Mouse (Mus musculus): ENCODE results near the gene Gm3285. TPM values are rescaled to one million over a fixed set of nuclear protein-coding genes. Genes with fewer than 3 reads are reported as not detected.

Gene Gm3285
- polyA plus RNA-seq, 1 experiment from 2014 or later = not detected

GRCm38 (mm10) chr10:77900903-77901818, 39.4 kb downstream of the Gm3285 start:
- 82% methylated on average over 27 of the region's 27 CpGs for WGBS
- peak overlapping the region; percentile 80 for H3K4me2 ChIP-seq
- H3K27ac ChIP-seq = no peak overlapping the region
- H3K9ac ChIP-seq = peak overlapping the region; percentile 61
- ATAC-seq (replicated peaks; ENCODE audit: low FRiP score) = no peak
- H3K27me3 ChIP-seq = 0 out of 2 replicates have a peak, but pooled peaks cover 6% of the 10 kb centered on the region
- peaks cover 13% of the 10 kb centered on the region for H3K4me1 ChIP-seq
- no peaks in the 10 kb centered on the region for H3K36me3 ChIP-seq
- H3K4me3 ChIP-seq (replicated peaks) = peak overlapping the region; percentile 68
- no peaks in the 10 kb centered on the region for H3K9me3 ChIP-seq (replicated peaks)

GRCm38 (mm10) chr10:77901871-77902210, 40.1 kb downstream of the Gm3285 start:
- H3K4me3 ChIP-seq (replicated peaks) = peak overlapping the region; percentile 68
- 0 out of 2 replicates have a peak, but pooled peaks cover 6% of the 10 kb centered on the region for H3K27me3 ChIP-seq
- 1% methylated on average over 14 of the region's 14 CpGs for WGBS
- no peaks in the 10 kb centered on the region for H3K9me3 ChIP-seq (replicated peaks)
- H3K4me1 ChIP-seq = peaks cover 13% of the 10 kb centered on the region
- peak overlapping the region; percentile 61 for H3K9ac ChIP-seq
- no peaks in the 10 kb centered on the region for H3K36me3 ChIP-seq
- peak overlapping the region; percentile 80 for H3K4me2 ChIP-seq
- peak; percentile 55 for ATAC-seq (replicated peaks; ENCODE audit: low FRiP score)
- H3K27ac ChIP-seq = no peak overlapping the region

- Histone ChIP-seq H3K9ac (peak within 1 kb of the TSS; percentile 61), H3K4me1 (peaks cover 13% of the 10 kb centered on the region), H3K27ac (no peak within 1 kb of the TSS), H3K9me3 (replicated peaks) (no peaks in the 10 kb centered on the region), H3K4me2 (peak within 1 kb of the TSS; percentile 80), H3K36me3 (no peaks in the 10 kb centered on the region), H3K4me3 (replicated peaks) (peak within 1 kb of the TSS; percentile 68), H3K27me3 (0 out of 2 replicates have a peak, but pooled peaks cover 6% of the 10 kb centered on the region)
- peak; percentile 87 for ATAC-seq (replicated peaks; ENCODE audit: low FRiP score)
- 1% methylated on average over 33 of the region's 46 CpGs for WGBS
These were observed 40.6 kb downstream of the Gm3285 start, which contains the start of gene Lrrc3 for GRCm38 (mm10) chr10:77902211-77902893. Gene Lrrc3, minus strand, starts transcription at chr10:77902536.

GRCm38 (mm10) chr10:77902894-77903715, 41.3 kb downstream of the Gm3285 start:
- no peak overlapping the region for H3K9ac ChIP-seq

More at GRCm38 (mm10) chr10:77902894-77903715, 41.3 kb downstream of the Gm3285 start:
- Histone ChIP-seq H3K36me3 (no peaks in the 10 kb centered on the region), H3K4me2 (peak overlapping the region; percentile 80), H3K4me1 (peaks cover 13% of the 10 kb centered on the region), H3K27ac (no peak overlapping the region), H3K27me3 (0 out of 2 replicates have a peak, but pooled peaks cover 6% of the 10 kb centered on the region), H3K9me3 (replicated peaks) (no peaks in the 10 kb centered on the region), H3K4me3 (replicated peaks) (peak overlapping the region; percentile 68)
- WGBS = 5% methylated on average over 34 of the region's 35 CpGs
- ATAC-seq (replicated peaks; ENCODE audit: low FRiP score) = peak; percentile 83

Other genes starting within 250 kb of the Gm3285 start
- 71.9 and 72.0 TPM in 2 replicates for gene Ube2g2, start 239.7 kb upstream of the Gm3285 start, polyA plus RNA-seq (2015; fragmentation: Nextera tagmentation; extraction: Ambion mirVana)
- gene Tspear, start 175.4 kb upstream of the Gm3285 start, polyA plus RNA-seq (2015; fragmentation: Nextera tagmentation; extraction: Ambion mirVana) = 0.50 and 0.90 TPM in 2 replicates
- gene Gm19402, start 171.2 kb upstream of the Gm3285 start, polyA plus RNA-seq (2015; fragmentation: Nextera tagmentation; extraction: Ambion mirVana) = not detected in 2 replicates
- not detected in 2 replicates for gene Gm9508, start 164.7 kb upstream of the Gm3285 start, polyA plus RNA-seq (2015; fragmentation: Nextera tagmentation; extraction: Ambion mirVana)
- gene Gm10272, start 155.3 kb upstream of the Gm3285 start, polyA plus RNA-seq (2015; fragmentation: Nextera tagmentation; extraction: Ambion mirVana) = not detected in 2 replicates
- gene Gm10024, start 150.5 kb upstream of the Gm3285 start, polyA plus RNA-seq (2015; fragmentation: Nextera tagmentation; extraction: Ambion mirVana) = not detected in 2 replicates
- not detected in 2 replicates for gene Gm10142, start 146.2 kb upstream of the Gm3285 start, polyA plus RNA-seq (2015; fragmentation: Nextera tagmentation; extraction: Ambion mirVana)
- gene Krtap12-1, start 141.4 kb upstream of the Gm3285 start, polyA plus RNA-seq (2015; fragmentation: Nextera tagmentation; extraction: Ambion mirVana) = not detected in 2 replicates
- not detected in 2 replicates for gene Gm10100, start 135.5 kb upstream of the Gm3285 start, polyA plus RNA-seq (2015; fragmentation: Nextera tagmentation; extraction: Ambion mirVana)
- not detected in 2 replicates for gene Gm18596, start 119.3 kb upstream of the Gm3285 start, polyA plus RNA-seq (2015; fragmentation: Nextera tagmentation; extraction: Ambion mirVana)
- not detected in 2 replicates for gene Gm9736, start 110.6 kb upstream of the Gm3285 start, polyA plus RNA-seq (2015; fragmentation: Nextera tagmentation; extraction: Ambion mirVana)
- not detected in 2 replicates for gene Gm3233, start 102.3 kb upstream of the Gm3285 start, polyA plus RNA-seq (2015; fragmentation: Nextera tagmentation; extraction: Ambion mirVana)
- not detected in 2 replicates for gene Gm3238, start 90.7 kb upstream of the Gm3285 start, polyA plus RNA-seq (2015; fragmentation: Nextera tagmentation; extraction: Ambion mirVana)
- gene Gm7138, start 85.0 kb upstream of the Gm3285 start, polyA plus RNA-seq (2015; fragmentation: Nextera tagmentation; extraction: Ambion mirVana) = not detected in 2 replicates
- gene Gm3250, start 79.4 kb upstream of the Gm3285 start, polyA plus RNA-seq (2015; fragmentation: Nextera tagmentation; extraction: Ambion mirVana) = not detected in 2 replicates
- gene Gm7137, start 73.8 kb upstream of the Gm3285 start, polyA plus RNA-seq (2015; fragmentation: Nextera tagmentation; extraction: Ambion mirVana) = not detected in 2 replicates
- gene Gm9639, start 66.9 kb upstream of the Gm3285 start, polyA plus RNA-seq (2015; fragmentation: Nextera tagmentation; extraction: Ambion mirVana) = not detected in 2 replicates
- not detected in 2 replicates for gene Gm19668, start 62.8 kb upstream of the Gm3285 start, polyA plus RNA-seq (2015; fragmentation: Nextera tagmentation; extraction: Ambion mirVana)
- gene Gm9507, start 50.1 kb upstream of the Gm3285 start, polyA plus RNA-seq (2015; fragmentation: Nextera tagmentation; extraction: Ambion mirVana) = not detected in 2 replicates
- not detected in 2 replicates for gene Gm2696, start 47.3 kb upstream of the Gm3285 start, polyA plus RNA-seq (2015; fragmentation: Nextera tagmentation; extraction: Ambion mirVana)
- not detected in 2 replicates for gene Krtap10-4, start 34.9 kb upstream of the Gm3285 start, polyA plus RNA-seq (2015; fragmentation: Nextera tagmentation; extraction: Ambion mirVana)
- gene Krtap10-10, start 26.0 kb upstream of the Gm3285 start, polyA plus RNA-seq (2015; fragmentation: Nextera tagmentation; extraction: Ambion mirVana) = not detected in 2 replicates
- not detected in 2 replicates for gene Gm36176, start 15.2 kb upstream of the Gm3285 start, polyA plus RNA-seq (2015; fragmentation: Nextera tagmentation; extraction: Ambion mirVana)
- not detected in 2 replicates for gene Gm10318, start 9.1 kb upstream of the Gm3285 start, polyA plus RNA-seq (2015; fragmentation: Nextera tagmentation; extraction: Ambion mirVana)
- gene Lrrc3, start 40.6 kb downstream of the Gm3285 start, polyA plus RNA-seq (2015; fragmentation: Nextera tagmentation; extraction: Ambion mirVana) = 3.8 and 4.8 TPM in 2 replicates
- 0.32 and 0.97 TPM in 2 replicates for gene Trpm2, start 108.6 kb downstream of the Gm3285 start, polyA plus RNA-seq (2015; fragmentation: Nextera tagmentation; extraction: Ambion mirVana)
- 29.5 and 32.1 TPM in 2 replicates for gene 1810043G02Rik, start 116.5 kb downstream of the Gm3285 start, polyA plus RNA-seq (2015; fragmentation: Nextera tagmentation; extraction: Ambion mirVana)
- gene Pfkl, start 148.1 kb downstream of the Gm3285 start, polyA plus RNA-seq (2015; fragmentation: Nextera tagmentation; extraction: Ambion mirVana) = 149 and 164 TPM in 2 replicates
- gene Dnmt3l, start 180.0 kb downstream of the Gm3285 start, polyA plus RNA-seq (2015; fragmentation: Nextera tagmentation; extraction: Ambion mirVana) = 0.68 and 1.1 TPM in 2 replicates
- gene Aire, start 181.6 kb downstream of the Gm3285 start, polyA plus RNA-seq (2015; fragmentation: Nextera tagmentation; extraction: Ambion mirVana) = 1.6 TPM in 2 replicates
- gene Icosl, start 207.3 kb downstream of the Gm3285 start, polyA plus RNA-seq (2015; fragmentation: Nextera tagmentation; extraction: Ambion mirVana) = 5.6 and 7.1 TPM in 2 replicates

All from kidney, embryonic 15.5 days (tissue).